In the genomic region with DNA sequence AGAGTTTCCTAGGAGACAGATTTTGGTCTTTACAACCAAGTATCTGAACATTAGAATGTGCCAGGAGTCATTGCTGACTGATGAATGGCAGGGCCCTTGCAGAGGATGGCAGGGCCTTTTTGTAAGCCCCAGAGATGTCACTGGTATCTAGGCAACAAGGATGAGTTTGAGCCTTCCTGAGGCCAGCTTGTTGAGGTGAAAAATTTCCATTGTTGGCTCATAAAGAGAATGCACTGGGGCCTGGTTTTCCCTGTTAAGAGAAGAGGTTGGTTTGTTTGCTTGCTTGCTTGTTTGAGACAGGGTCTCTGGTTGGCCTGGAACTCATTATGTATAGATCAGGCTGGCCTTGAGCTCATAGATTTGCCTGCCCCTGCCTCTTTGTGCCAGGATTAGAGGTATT, we compare ENCODE assay signal across 8 mouse cellular contexts. TPM values are rescaled to one million over a fixed set of nuclear protein-coding genes. Genes with fewer than 3 reads are reported as not detected.
DNase-seq lines count a peak whose midpoint lies in the region; ATAC-seq and TF ChIP-seq lines count a peak whose summit lies in the region.

No protein-coding gene starts in this region.

- no peak overlapping the region for H3K27ac ChIP-seq in cerebellum, adult 2 months (ENCODE audit: insufficient read depth, low read length)
- H3K27ac ChIP-seq in forebrain, postnatal 0 days (ENCODE audit: low read depth, low read length): no peak overlapping the region; the same call in 1 of the 2 replicates

- no peaks in the 10 kb centered on the region for H3K27me3 ChIP-seq in cerebellum, adult 2 months (ENCODE audit: control insufficient read depth, insufficient read depth, low read length)
- H3K27me3 ChIP-seq in forebrain, postnatal 0 days (ENCODE audit: insufficient read depth, low read length): no peaks in the 10 kb centered on the region

- H3K4me1 ChIP-seq in cerebellum, adult 2 months (ENCODE audit: control insufficient read depth, insufficient read depth, low read length): peaks cover 16% of the 10 kb centered on the region; the same call in 1 of the 2 replicates
- peaks cover 50% of the 10 kb centered on the region for H3K4me1 ChIP-seq in forebrain, postnatal 0 days (ENCODE audit: insufficient read depth)

- DNase-seq in cerebellum, adult 2 months: peak in 1 of 2 experiments; percentile 52
- DNase-seq in cerebellum, postnatal 25 days: no peak
- DNase-seq in 3T3-L1 (ENCODE audit: low read depth, low spot score): peak; percentile 45
- peak; percentile 26 for DNase-seq in forebrain, postnatal 0 days
- peak; percentile 60 for DNase-seq in mesoderm, embryonic 11.5 days (ENCODE audit: low read depth, low spot score)
- no peak for DNase-seq in cerebellum, postnatal 36 days

- peak overlapping the region; percentile 16 for H3K4me3 ChIP-seq in cerebellum, adult 2 months (replicated peaks; ENCODE audit: insufficient read depth, low read depth, low read length)
- peak overlapping the region; percentile 91 for H3K4me3 ChIP-seq in forebrain, postnatal 0 days (ENCODE audit: low read depth, low read length)

- no peak for ATAC-seq in forebrain, postnatal 0 days
- no peak for ATAC-seq in megakaryocyte-erythroid progenitor cell, adult 5-6 weeks (replicated peaks; ENCODE audit: low FRiP score, low TSS enrichment, poor library complexity, severe bottlenecking)
- no peak for ATAC-seq in megakaryocyte, adult 5-6 weeks (ENCODE audit: poor library complexity, severe bottlenecking)

- no peak for TF ChIP-seq POLR2A in cerebellum, adult 2 months (IDR thresholded peaks at IDR 0.05; ENCODE audit: borderline replicate concordance, insufficient read depth, low read length)

- H3K9me3 ChIP-seq in forebrain, postnatal 0 days (ENCODE audit: low read length): no peaks in the 10 kb centered on the region

- H3K9ac ChIP-seq in forebrain, postnatal 0 days: peak overlapping the region; percentile 18; the same call in 1 of the 2 replicates

- 0 out of 2 replicates have a peak, but pooled peaks cover 3% of the 10 kb centered on the region for H3K36me3 ChIP-seq in forebrain, postnatal 0 days (ENCODE audit: insufficient read depth)

- no peak for TF ChIP-seq CTCF in cerebellum, adult 2 months (IDR thresholded peaks at IDR 0.05; ENCODE audit: borderline replicate concordance, insufficient read depth, low read depth, low read length)
- no peak for TF ChIP-seq CTCF in forebrain, postnatal 0 days (IDR thresholded peaks at IDR 0.05; ENCODE audit: low read depth)

- H3K4me2 ChIP-seq in forebrain, postnatal 0 days (ENCODE audit: low read depth): peak overlapping the region; percentile 58

RNA-seq across cellular contexts. Expression of a gene that starts 1.8 kb away (rescaled TPM):
- polyA plus RNA-seq in cerebellum, adult 2 months (2012; rRNA removed): 162 and 168 TPM in 2 replicates
- 136 and 140 TPM in 2 replicates for total RNA-seq in forebrain, postnatal 0 days (2014; rRNA removed)
- 218 and 226 TPM in 2 replicates for polyA plus RNA-seq in forebrain, postnatal 0 days (2015; fragmentation: Nextera tagmentation; extraction: Ambion mirVana)
- total RNA-seq in megakaryocyte-erythroid progenitor cell, adult 5-6 weeks (2014; fragmentation: Nextera tagmentation): 29.8 and 36.7 TPM in 2 replicates
- total RNA-seq in megakaryocyte-erythroid progenitor cell, adult 5-6 weeks (2017): 31.3 and 48.7 TPM in 2 replicates
- total RNA-seq in megakaryocyte, adult 5-6 weeks (2015): 10.6 and 15.8 TPM in 2 replicates
- total RNA-seq in megakaryocyte, adult 5-6 weeks (2017): 30.6 and 35.4 TPM in 2 replicates

RNA-seq across cellular contexts. Expression of a gene that starts 22.8 kb away (rescaled TPM):
- 73.9 and 76.9 TPM in 2 replicates for polyA plus RNA-seq in cerebellum, adult 2 months (2012; rRNA removed)
- 27.4 and 27.6 TPM in 2 replicates for total RNA-seq in forebrain, postnatal 0 days (2014; rRNA removed)
- 18.6 and 24.5 TPM in 2 replicates for polyA plus RNA-seq in forebrain, postnatal 0 days (2015; fragmentation: Nextera tagmentation; extraction: Ambion mirVana)
- total RNA-seq in megakaryocyte-erythroid progenitor cell, adult 5-6 weeks (2014; fragmentation: Nextera tagmentation): 8.6 and 12.2 TPM in 2 replicates
- total RNA-seq in megakaryocyte-erythroid progenitor cell, adult 5-6 weeks (2017): 1.0 and 2.3 TPM in 2 replicates
- 13.9 and 19.3 TPM in 2 replicates for total RNA-seq in megakaryocyte, adult 5-6 weeks (2015)
- 11.5 and 14.8 TPM in 2 replicates for total RNA-seq in megakaryocyte, adult 5-6 weeks (2017)

RNA-seq across cellular contexts. Expression of a gene that starts 40.7 kb away (rescaled TPM):
- 77.1 and 88.3 TPM in 2 replicates for polyA plus RNA-seq in cerebellum, adult 2 months (2012; rRNA removed)
- total RNA-seq in forebrain, postnatal 0 days (2014; rRNA removed): 43.0 and 52.2 TPM in 2 replicates
- 3.9 and 6.8 TPM in 2 replicates for polyA plus RNA-seq in forebrain, postnatal 0 days (2015; fragmentation: Nextera tagmentation; extraction: Ambion mirVana)
- total RNA-seq in megakaryocyte-erythroid progenitor cell, adult 5-6 weeks (2014; fragmentation: Nextera tagmentation): not detected in 2 replicates
- total RNA-seq in megakaryocyte-erythroid progenitor cell, adult 5-6 weeks (2017): 0.05 TPM in 1 of 2 replicates, not detected in the other
- 3.9 and 5.7 TPM in 2 replicates for total RNA-seq in megakaryocyte, adult 5-6 weeks (2015)
- total RNA-seq in megakaryocyte, adult 5-6 weeks (2017): 2.4 and 3.3 TPM in 2 replicates

Comparison
In these comparisons a context has a peak if more than half of its experiments do, and no peak if none do; other contexts are left out.
1. DNase-seq: peak in 3T3-L1 (single experiment), forebrain, postnatal 0 days (single experiment) and mesoderm, embryonic 11.5 days (single experiment); none in cerebellum, postnatal 25 days (0 of 2) and cerebellum, postnatal 36 days (0 of 2).